8 mouse cellular contexts compared by ENCODE assay signal in genomic region chr7:84018291-84019266, GRCm38 (mm10).
DNase-seq lines count a peak whose midpoint lies in the region; ATAC-seq and TF ChIP-seq lines count a peak whose summit lies in the region.

No protein-coding gene starts in this region.

- no peak overlapping the region for H3K4me2 ChIP-seq in hindbrain, postnatal 0 days (ENCODE audit: low read depth, low read length)
- H3K4me2 ChIP-seq in stomach, embryonic 16.5 days (ENCODE audit: low read depth, low read length): no peak overlapping the region

- no peaks in the 10 kb centered on the region for H3K36me3 ChIP-seq in hindbrain, postnatal 0 days (ENCODE audit: insufficient read depth, low read length)
- no peaks in the 10 kb centered on the region for H3K36me3 ChIP-seq in hindbrain, embryonic 10.5 days
- no peaks in the 10 kb centered on the region for H3K36me3 ChIP-seq in stomach, embryonic 16.5 days (ENCODE audit: control insufficient read depth, insufficient read depth, low read length)

- no peak overlapping the region for H3K27ac ChIP-seq in hindbrain, postnatal 0 days
- no peak overlapping the region for H3K27ac ChIP-seq in hindbrain, embryonic 10.5 days
- H3K27ac ChIP-seq in stomach, embryonic 16.5 days (ENCODE audit: low read length): peak overlapping the region; percentile 21

- H3K4me3 ChIP-seq in hindbrain, postnatal 0 days (ENCODE audit: low read length): no peak overlapping the region
- no peak overlapping the region for H3K4me3 ChIP-seq in hindbrain, embryonic 10.5 days
- H3K4me3 ChIP-seq in stomach, embryonic 16.5 days (replicated peaks; ENCODE audit: low read length): no peak overlapping the region

- ATAC-seq in hindbrain, postnatal 0 days: no peak
- peak; percentile 75 for ATAC-seq in stomach, embryonic 16.5 days (ENCODE audit: insufficient read depth, low FRiP score)
- no peak for ATAC-seq in megakaryocyte-erythroid progenitor cell, adult 5-6 weeks (replicated peaks; ENCODE audit: low FRiP score, low TSS enrichment, poor library complexity, severe bottlenecking)

- no peak overlapping the region for H3K9ac ChIP-seq in hindbrain, postnatal 0 days (replicated peaks; ENCODE audit: low read length)
- no peak overlapping the region for H3K9ac ChIP-seq in stomach, embryonic 16.5 days (ENCODE audit: low read length)

- TF ChIP-seq CTCF in hindbrain, postnatal 0 days (IDR thresholded peaks at IDR 0.05; ENCODE audit: low read depth): no peak

- no peaks in the 10 kb centered on the region for H3K27me3 ChIP-seq in hindbrain, postnatal 0 days (ENCODE audit: insufficient read depth, low read length)
- H3K27me3 ChIP-seq in hindbrain, embryonic 10.5 days (ENCODE audit: insufficient read depth, poor library complexity, severe bottlenecking): no peaks in the 10 kb centered on the region
- no peaks in the 10 kb centered on the region for H3K27me3 ChIP-seq in stomach, embryonic 16.5 days (ENCODE audit: control insufficient read depth, insufficient read depth, low read length)

- no peaks in the 10 kb centered on the region for H3K9me3 ChIP-seq in hindbrain, postnatal 0 days (ENCODE audit: low read length)
- H3K9me3 ChIP-seq in hindbrain, embryonic 10.5 days: no peaks in the 10 kb centered on the region
- no peaks in the 10 kb centered on the region for H3K9me3 ChIP-seq in stomach, embryonic 16.5 days (replicated peaks; ENCODE audit: control insufficient read depth, low read length)

- peak; percentile 41 for DNase-seq in hindbrain, postnatal 0 days (ENCODE audit: low spot score)
- no peak for DNase-seq in hindbrain, embryonic 10.5 days (ENCODE audit: low spot score)
- peak; percentile 76 for DNase-seq in heart, adult 8-10 months (ENCODE audit: low spot score)
- DNase-seq in kidney, postnatal 10 days: peak; percentile 78
- no peak for DNase-seq in c-Kit-positive CD71-positive TER-119-positive erythroid progenitor cells, embryonic 14.5 days (ENCODE audit: low spot score)
- no peak for DNase-seq in neural tube, embryonic 10.5 days (ENCODE audit: extremely low spot score, low spot score)

- WGBS in hindbrain, postnatal 0 days: 72% methylated on average over 5 of the region's 5 CpGs
- 82% methylated on average over 5 of the region's 5 CpGs for WGBS in hindbrain, embryonic 10.5 days
- 52% methylated on average over 5 of the region's 5 CpGs for WGBS in stomach, embryonic 16.5 days

- peaks cover 11% of the 10 kb centered on the region; the same call in 1 of the 2 replicates for H3K4me1 ChIP-seq in hindbrain, postnatal 0 days (ENCODE audit: insufficient read depth, low read length)
- 0 out of 2 replicates have a peak, but pooled peaks cover 8% of the 10 kb centered on the region for H3K4me1 ChIP-seq in hindbrain, embryonic 10.5 days (replicated peaks)
- peaks cover 12% of the 10 kb centered on the region for H3K4me1 ChIP-seq in stomach, embryonic 16.5 days (ENCODE audit: control insufficient read depth, insufficient read depth, low read length)

Comparison
In these comparisons a context has a peak if more than half of its experiments do, and no peak if none do; other contexts are left out.
1. DNase-seq: peak in hindbrain, postnatal 0 days (single experiment), heart, adult 8-10 months (single experiment) and kidney, postnatal 10 days (single experiment); none in hindbrain, embryonic 10.5 days (single experiment), c-Kit-positive CD71-positive TER-119-positive erythroid progenitor cells, embryonic 14.5 days (single experiment) and neural tube, embryonic 10.5 days (single experiment).